Mouse (Mus musculus): Measurements from ENCODE around the gene 2310022A10Rik.
A peak's percentile ranks its signal among the peaks of the same experiment; 100 is the strongest.

The 2310022A10Rik gene

GRCm38 (mm10) chr7:27590566-27591213 is 37.7 kb downstream of the 2310022A10Rik start:
- DNase-seq (ENCODE audit: low spot score in 2 of 2) = no peak

- DNase-seq (ENCODE audit: low spot score in 2 of 2) = peak; percentile 91 to 95
Measured at GRCm38 (mm10) chr7:27591266-27592216, 38.5 kb downstream of the 2310022A10Rik start, which contains the start of gene Akt2. Gene Akt2 (plus strand): TSS chr7:27591552.

GRCm38 (mm10) chr7:27592217-27592929 is 39.3 kb downstream of the 2310022A10Rik start:
- DNase-seq (ENCODE audit: low spot score in 2 of 2) = peak in 1 of 2 experiments; percentile 64

GRCm38 (mm10) chr7:27592934-27593645 is 40.1 kb downstream of the 2310022A10Rik start:
- no peak for DNase-seq (ENCODE audit: low spot score in 2 of 2)

GRCm38 (mm10) chr7:27596586-27597503 is 43.8 kb downstream of the 2310022A10Rik start:
- DNase-seq (ENCODE audit: low spot score in 2 of 2) = no peak

- no peak for DNase-seq (ENCODE audit: low spot score in 2 of 2)
Measured at GRCm38 (mm10) chr7:27598053-27598452, 45.0 kb downstream of the 2310022A10Rik start.

GRCm38 (mm10) chr7:27601628-27602027 is 48.6 kb downstream of the 2310022A10Rik start:
- peak; percentile 72 to 90 for DNase-seq (ENCODE audit: low spot score in 2 of 2)

GRCm38 (mm10) chr7:27602161-27602560 is 49.1 kb downstream of the 2310022A10Rik start:
- DNase-seq (ENCODE audit: low spot score in 2 of 2) = no peak

- DNase-seq (ENCODE audit: low spot score in 2 of 2) = no peak
Measured at GRCm38 (mm10) chr7:27602835-27603234, 49.8 kb downstream of the 2310022A10Rik start.

GRCm38 (mm10) chr7:27604661-27605348 is 51.8 kb downstream of the 2310022A10Rik start:
- DNase-seq (ENCODE audit: low spot score in 2 of 2) = no peak

- peak; percentile 73 to 81 for DNase-seq (ENCODE audit: low spot score in 2 of 2)
Measured at GRCm38 (mm10) chr7:27605499-27606285, 52.7 kb downstream of the 2310022A10Rik start.

GRCm38 (mm10) chr7:27606481-27607254 is 53.6 kb downstream of the 2310022A10Rik start:
- DNase-seq (ENCODE audit: low spot score in 2 of 2) = no peak

- peak in 1 of 2 experiments; percentile 37 for DNase-seq (ENCODE audit: low spot score in 2 of 2)
Measured at GRCm38 (mm10) chr7:27607580-27607979, 54.5 kb downstream of the 2310022A10Rik start.

GRCm38 (mm10) chr7:27608130-27608529 is 55.1 kb downstream of the 2310022A10Rik start:
- no peak for DNase-seq (ENCODE audit: low spot score in 2 of 2)

GRCm38 (mm10) chr7:27609285-27609684 is 56.3 kb downstream of the 2310022A10Rik start:
- no peak for DNase-seq (ENCODE audit: low spot score in 2 of 2)

- DNase-seq (ENCODE audit: low spot score in 2 of 2) = no peak
Measured at GRCm38 (mm10) chr7:27609688-27610087, 56.7 kb downstream of the 2310022A10Rik start.

GRCm38 (mm10) chr7:27610370-27610769 is 57.3 kb downstream of the 2310022A10Rik start:
- DNase-seq (ENCODE audit: low spot score in 2 of 2) = no peak

GRCm38 (mm10) chr7:27610871-27611270 is 57.8 kb downstream of the 2310022A10Rik start:
- no peak for DNase-seq (ENCODE audit: low spot score in 2 of 2)

Data from right cerebral cortex, postnatal 36 days (tissue).